Mouse (Mus musculus) CD4-positive, CD25-positive, alpha-beta regulatory T cell, adult 2 months (primary cell): ENCODE results near the gene Fahd1.

Experiments
- DNase-seq: peaks from one replicate; pipeline ENCODE4 v3.0.0-alpha.2; 2012; ENCODE audit warnings: low read depth, low spot score

The Fahd1 gene

DNA sequence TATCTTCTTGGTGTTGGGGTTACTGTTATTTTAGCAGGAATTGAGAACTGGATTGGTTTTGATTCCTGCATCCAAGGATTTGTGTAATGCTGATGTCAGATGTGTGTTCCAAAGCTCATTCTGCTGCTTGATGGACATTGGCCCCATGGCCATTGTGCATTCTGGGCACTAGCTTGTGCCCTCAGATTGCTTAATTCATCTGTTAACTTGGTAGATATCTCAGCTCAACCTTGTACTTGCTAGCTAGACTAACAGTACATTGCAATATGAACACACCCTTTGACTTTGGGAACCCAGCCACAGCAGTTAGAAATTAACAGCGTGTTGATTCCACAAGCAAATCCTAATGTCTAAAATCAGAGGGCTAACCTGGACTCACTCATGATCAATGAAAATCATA lies 2.8 kb downstream of the Fahd1 start:
- no peak for DNase-seq

DNA sequence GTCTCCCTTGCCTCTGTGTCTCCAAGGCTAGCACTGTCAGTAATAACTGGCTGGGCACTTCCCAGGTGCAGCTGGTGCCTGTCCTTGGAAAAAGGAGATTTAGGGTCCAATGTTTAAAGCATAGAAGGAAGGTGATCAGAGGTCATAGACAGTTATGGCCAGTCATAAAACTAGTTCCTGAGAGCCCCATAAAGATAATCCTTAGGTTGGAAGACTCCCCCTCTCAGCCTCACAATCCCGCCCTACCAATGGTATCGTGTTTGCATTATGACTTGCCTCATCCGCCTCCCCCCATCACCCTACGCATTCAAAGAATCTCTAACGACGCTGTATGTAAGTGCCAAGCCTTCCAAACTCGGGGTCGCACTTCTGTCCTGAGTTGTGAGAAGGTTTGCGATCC lies 5.6 kb downstream of the Fahd1 start:
- no peak for DNase-seq

DNA sequence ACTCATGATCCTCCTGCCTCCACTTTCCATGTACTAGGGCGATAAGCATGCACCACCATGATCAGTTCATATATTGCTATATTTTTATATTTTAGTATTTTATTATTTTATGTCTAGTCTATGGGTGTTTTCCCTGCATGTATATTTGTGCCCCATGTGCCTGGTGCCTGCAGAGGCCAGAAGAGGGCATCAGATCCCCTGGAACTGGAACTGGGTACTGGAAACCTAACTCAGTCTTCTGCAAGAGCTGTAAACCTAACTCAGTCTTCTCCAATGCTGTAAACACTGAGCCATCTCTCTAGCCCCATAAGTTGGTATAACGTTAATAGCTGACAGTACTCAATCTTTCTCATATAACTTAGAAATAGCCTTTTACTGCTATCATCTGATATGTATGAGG lies 7.5 kb downstream of the Fahd1 start:
- no peak for DNase-seq

DNA sequence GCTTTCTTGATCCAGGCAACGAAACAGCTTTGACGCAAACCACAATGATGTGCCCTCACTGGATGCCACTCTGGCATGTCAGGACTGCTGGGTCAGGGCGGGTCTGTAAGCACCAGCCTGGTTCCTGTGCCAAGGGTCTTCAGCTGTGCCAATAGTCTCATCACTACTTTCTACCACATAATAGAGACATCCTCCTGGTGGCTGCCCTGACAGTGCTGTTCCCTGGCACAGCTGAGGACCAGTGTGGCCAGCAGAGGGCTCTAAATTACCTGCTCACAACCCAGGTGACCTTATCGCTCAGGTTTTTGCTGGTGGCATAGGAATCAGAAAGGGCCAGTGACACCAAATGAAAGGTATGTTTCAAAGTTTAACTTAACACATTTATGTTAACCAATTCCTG lies 9.0 kb downstream of the Fahd1 start:
- peak; percentile 71 for DNase-seq

DNA sequence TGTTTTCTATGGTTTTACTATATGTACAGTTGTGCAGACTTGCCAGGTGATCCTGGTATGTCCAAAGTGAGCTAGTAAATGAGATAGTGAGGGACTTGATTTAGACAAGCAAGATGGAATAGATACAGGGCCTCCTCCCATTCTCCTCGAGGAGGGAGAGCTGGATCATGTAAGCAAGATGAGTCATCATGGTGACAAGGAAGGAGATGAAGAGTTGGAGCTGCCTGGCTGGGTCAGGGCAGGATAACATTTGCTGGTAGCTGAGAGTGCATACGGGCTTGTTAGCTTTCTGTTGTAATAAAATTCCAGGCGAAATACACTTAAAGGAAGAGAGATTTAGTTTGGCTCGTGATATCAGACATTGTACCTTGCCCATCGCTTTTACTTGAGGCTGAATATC lies 9.8 kb downstream of the Fahd1 start:
- DNase-seq = no peak

DNA sequence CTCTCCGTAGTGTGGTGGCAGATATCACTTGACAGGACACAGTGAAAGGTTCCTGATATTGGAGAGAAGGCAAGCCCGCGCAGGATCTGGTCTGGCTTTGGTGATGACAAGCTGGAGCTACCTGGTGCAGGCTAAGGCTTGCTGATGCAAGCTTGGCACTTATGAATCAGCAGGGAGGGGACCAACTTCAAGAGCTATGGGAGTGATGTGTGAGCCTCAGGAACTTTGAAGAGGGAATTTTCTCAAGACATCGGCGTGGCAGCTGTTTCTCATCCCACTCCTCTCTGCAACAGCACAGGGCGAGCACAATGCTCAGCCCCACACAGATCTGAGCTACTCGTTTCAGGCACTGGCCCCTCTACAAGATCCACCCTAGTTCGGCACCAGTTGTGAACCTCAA lies 10.3 kb downstream of the Fahd1 start, which contains the start of gene Hagh:
Gene Hagh, plus strand, starts transcription at position 302 of the 400 bp plus-strand sequence.
- no peak for DNase-seq

DNA sequence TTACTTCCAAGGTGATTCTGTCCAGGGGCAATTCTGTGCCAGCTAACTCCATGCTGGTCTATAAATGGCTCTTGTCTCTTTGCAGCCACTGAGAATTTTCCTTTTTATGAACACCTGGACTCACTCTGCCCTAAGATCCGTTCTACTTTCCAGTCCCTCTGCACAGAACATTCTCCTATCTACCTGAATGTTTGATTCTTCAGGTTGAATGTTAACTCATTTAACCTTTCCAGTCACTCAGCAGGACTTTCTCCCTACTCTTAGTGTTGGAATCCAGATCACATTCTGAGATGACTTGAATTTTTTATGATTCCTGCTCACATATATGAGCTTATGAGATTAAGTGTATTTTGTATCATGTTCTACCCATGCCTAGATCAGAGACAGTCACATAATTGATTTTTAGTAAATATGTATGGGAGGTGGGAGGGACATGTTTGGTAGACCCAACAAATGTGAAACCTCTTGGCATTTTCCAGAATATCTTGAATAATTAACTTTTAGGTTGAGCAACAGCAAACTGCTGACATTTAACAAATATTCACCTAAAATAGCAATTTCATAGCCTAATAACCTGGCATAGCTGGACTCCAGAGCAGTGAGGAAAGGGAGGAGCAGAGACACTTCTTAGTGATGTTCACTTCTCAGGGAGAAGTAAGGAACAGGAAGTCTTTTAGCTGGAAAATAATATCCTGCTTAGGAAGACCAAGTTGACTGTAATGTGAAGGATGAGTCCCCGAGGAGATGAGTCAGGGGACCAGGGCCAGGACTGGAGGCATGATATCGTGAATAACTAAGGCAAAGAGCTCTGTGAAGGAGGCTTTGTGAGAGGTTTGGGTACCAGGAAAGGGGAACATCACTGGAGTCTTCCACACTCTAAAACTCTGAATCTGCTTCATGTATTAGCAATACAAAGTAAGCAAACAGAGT lies 28.5 kb downstream of the Fahd1 start:
- no peak for DNase-seq

DNA sequence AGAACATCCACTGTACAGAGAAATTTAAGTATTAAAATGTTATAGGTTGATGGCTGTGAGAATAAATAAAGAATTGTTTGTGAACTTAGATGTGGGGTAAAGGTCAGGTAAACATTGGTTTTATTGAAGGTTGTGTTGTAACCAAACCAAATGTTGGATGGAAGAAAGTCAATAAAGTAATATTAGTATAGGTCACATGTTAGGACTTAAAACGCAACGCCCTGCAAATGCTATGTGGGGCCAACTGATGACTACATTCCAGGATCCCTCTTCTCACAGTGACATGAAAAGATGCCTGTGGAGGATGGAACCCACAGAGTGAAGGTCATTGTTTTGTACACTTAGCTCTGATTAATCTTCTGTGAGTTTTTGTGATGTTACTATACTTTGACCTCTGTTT lies 30.7 kb downstream of the Fahd1 start:
- DNase-seq = no peak

DNA sequence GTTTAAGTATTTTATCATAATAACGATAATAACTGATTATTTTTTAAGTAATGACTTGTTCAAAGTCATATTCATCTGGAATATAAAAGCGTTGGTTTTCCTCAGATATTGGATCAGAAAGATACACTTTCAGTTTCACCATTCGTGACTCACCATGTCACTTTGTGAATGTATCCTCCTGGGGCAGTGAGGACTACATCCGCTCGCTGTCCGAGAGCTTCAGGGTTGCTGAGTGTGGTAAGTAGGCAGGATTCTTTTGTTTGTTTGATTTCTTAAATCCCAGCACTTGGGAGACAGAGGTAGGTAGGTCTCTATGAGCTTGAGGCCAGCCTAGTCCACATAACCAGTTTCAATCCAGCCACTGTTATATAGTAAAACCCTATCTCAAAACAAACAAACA lies 32.0 kb downstream of the Fahd1 start:
- no peak for DNase-seq

DNA sequence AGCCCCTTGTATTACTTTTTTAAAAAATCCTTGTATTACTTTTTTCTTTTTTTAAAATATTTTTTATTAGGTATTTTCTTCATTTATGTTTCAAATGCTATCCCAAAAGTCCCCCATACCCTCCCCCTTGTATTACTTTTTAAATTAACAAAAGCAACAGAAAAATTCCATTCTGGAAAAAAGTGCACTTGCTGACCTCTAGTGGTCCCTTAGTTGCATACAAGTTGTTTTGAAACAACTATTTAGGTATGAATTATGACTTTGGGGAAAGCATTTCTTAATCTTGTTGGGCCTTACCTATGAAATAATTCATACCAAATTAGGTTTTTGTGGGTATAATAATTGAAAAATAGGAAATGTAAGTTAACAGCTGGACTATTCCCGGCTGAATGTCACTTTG lies 32.7 kb downstream of the Fahd1 start:
- peak; percentile 28 for DNase-seq

DNA sequence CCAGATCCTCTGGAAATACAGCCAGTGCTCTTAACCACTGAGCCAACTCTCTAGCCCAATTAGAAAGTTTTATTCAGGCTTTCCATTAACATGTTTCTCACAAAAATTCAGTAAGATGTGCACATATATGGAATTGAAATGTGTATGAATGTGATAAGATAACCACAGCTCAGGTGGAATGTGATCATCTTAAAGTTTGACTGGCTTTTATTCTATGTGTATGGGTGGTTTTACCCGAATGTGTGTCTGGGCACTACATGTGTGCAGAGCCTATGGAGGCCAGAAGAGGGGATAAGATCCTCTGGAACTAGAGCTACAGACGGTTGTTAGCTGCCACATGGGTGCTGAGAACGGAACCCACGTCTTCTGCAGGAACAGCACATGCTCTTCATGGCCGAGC lies 34.9 kb downstream of the Fahd1 start:
- no peak for DNase-seq

DNA sequence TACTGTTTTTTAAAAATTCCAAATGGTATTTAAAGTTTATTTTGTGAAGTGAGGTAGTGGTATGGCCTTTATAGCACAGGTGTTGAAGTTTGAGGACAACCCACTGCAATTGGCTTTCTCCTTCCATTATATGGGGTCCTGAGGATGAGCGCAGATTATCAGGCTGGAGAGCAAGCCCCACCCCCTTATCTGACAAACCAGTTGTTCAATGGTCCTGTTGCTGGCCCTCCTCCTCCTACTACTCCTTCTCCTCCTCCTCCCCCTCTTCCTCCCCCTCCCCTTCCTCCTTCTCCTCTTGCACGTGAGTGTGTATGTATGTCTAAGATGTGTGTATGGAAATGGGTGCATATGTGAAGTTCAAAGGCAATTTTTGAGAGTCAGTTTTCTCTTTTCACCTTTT lies 37.9 kb downstream of the Fahd1 start:
- no peak for DNase-seq

DNA sequence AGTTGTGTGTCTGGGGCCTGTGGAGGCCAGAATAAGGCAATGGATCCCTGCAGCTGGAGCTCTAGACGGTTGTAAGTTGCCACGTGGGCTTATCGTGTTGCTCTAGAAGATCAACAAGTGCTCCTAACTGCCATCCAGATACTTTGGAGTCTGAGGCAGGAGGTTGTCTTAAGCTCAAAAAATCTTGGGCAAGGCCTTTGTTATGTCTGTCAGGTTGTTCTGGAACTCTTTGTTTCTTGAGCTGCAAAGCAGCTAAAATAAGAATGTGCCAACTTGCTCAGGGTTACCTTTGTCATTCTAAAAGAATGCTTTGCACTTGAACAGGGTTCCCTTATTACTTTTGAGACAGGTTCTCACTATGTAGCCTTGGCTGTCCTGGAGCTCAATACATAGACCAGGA lies 39.0 kb downstream of the Fahd1 start:
- no peak for DNase-seq

DNA sequence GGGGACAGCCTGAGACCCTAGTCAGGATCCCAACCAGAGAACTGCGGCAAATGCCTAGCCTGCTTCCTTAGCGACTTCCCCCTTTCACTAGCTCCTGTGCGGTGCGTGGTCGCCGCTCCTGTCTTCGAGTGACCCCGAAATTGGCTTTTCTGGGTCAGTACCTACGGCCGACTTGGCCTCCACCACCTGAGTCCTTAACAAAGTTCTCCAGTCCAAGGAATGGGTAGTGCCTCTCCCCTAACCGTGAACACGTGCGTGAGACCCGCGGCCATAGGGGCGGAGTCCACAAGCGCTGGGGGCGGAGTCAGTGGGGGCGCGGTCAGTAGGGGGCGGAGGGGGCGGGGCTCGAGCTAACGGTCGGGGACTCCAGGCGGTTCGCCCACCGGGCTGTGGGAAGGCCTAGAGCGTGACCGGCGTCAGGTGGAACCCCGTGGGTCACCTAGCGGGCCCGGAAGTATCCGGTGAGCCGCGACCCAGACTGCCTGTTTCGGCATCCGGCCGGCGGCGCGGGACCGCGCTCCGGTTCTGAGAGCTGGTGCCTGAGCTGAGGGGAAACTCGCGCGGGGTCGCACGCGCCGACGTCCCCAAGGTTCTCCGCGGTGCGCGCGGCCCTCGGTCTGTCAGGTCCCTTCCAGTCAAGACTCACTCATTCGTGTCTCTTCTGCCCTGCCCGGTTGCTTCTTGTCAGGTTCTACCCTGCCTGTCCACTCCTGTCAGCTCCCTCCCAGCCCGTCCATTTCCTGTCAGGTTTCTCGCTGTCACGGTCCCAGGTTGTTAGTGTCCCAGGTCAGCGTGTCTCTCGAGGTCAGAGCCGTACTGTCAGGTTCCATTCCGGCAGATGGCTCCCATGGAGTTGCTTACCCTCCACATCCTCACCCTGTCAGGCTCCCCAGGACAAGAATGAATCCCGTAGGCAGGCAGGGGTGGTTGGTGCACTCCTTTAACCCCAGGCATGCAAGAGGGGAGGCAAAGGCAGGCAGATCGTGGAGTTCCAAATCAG lies 45.9 kb downstream of the Fahd1 start, which contains the start of gene Meiob:
Gene Meiob, plus strand, starts transcription at position 338 of the 1,000 bp plus-strand sequence.
- DNase-seq = peak; percentile 76

DNA sequence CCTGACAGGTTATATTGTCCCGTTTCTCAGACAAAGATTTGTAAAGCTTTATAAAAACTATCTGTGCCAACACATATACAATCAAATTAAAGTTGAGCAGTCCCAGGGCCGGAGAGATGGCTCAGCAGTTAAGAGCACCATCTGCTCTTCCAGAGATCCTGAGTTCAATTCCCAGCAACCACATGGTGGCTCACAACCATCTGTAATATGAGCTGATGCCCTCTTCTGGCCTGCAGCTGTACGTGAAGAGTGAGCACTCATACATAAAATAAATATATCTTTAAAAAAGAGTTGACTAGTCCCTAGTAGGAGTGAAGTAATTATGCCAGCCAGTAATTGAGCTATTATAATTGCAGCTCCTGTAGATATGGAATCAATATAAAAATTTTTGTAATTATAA lies 49.6 kb downstream of the Fahd1 start:
- DNase-seq = no peak

DNA sequence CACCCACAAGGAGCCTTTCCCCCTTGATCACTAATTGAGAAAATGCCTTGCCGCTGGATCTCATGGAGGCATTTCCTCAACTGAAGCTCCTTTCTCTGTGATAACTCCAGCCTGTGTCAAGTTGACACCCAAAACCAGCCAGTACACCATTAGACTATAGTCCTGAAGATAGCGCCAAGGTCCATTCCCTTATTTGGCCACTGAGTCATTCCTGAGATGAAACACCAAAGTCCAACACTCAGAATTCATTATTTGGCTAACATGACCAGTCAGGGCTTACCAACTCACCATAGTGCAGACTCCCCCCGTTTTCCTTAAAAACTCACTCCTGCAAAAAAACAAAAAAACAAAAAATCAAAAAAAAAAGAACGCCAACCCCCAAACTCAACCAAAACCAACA lies 50.7 kb downstream of the Fahd1 start:
- DNase-seq = no peak
